Mouse (Mus musculus) erythroblast, adult 5-6 weeks (primary cell): ENCODE results near the gene Atoh1. TPM values are rescaled to one million over a fixed set of nuclear protein-coding genes. Genes with fewer than 3 reads are reported as not detected.

Experiments used
- ATAC-seq: replicated peaks from 2 replicates; pipeline ENCODE4 v1.8.0; 2016; ENCODE audit warnings: moderate number of reproducible peaks, mild to moderate bottlenecking, moderate TSS enrichment, inconsistent platforms; ENCODE audit not compliant: poor library complexity, low FRiP score, severe bottlenecking
- total RNA-seq, 2 experiments: library from RNA; stranded (forward) in 1 of 2; stranded (reverse) in 1 of 2; fragments of 150-400 nt in 1 of 2; fragments of 200-764, 138-1000 nt in 1 of 2; gene quantifications; 2 replicates each; pipeline versions ENCODE4 v1.2.3 to v1.2.4; 2015 to 2017; ENCODE audit warnings: low replicate concordance in 2 of 2

Atoh1 gene
- total RNA-seq, 2 experiments from 2014 or later = not detected

GRCm38 (mm10) chr6:64773430-64773829, 44.5 kb downstream of the Atoh1 start:
- ATAC-seq = no peak
